Mouse (Mus musculus): ENCODE data around the gene Fscn2. TPM values are rescaled to one million over a fixed set of nuclear protein-coding genes. Genes with fewer than 3 reads are reported as not detected.
"Not testable (repeated sequence)": the region's sequence is repeated elsewhere in the genome, so short reads cannot be mapped to it uniquely, and the experiment has no call there.

The Fscn2 gene
- total and polyA plus RNA-seq, 2 experiments from 2014 or later: 1.9 to 9.0 TPM

DNA sequence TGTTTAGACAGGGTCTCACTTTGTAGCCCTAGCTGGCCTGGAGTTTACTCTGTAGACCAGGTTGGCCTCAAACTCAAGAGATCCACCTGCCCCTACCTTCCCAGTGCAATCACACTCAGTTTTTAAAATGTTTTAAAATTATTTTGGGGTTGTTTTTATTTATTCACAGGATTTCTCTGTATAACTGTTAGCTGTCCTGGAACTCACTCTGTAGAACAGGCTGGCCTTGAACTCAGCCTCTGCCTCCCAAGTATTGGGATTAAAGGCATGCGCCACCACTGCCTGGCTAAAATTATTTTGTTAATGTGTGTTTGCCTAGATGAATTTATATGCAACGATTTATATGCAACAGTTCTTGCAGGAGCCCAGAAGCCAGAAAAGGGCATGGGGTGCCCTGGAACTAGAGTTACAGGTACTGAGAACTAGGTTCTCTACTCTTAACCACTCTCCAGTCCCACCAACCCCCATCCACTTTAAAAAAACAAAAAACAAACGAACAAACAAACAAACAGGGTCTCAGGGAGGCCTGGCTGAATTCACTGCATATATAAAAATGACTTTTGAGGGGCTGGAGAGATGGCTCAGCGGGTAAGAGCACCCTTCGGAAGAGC is 16.9 kb upstream of the Fscn2 start:
- Histone ChIP-seq H3K9ac (replicated peaks; ENCODE audit: low read length) (no peak overlapping the region), H3K27me3 (ENCODE audit: insufficient read depth, low read length) (no peaks in the 10 kb centered on the region), H3K4me3 (ENCODE audit: low read length) (peak overlapping the region; percentile 35; the same call in 1 of the 2 replicates), H3K9me3 (ENCODE audit: low read length) (no peaks in the 10 kb centered on the region), H3K27ac (no peak overlapping the region), H3K4me2 (ENCODE audit: low read depth, low read length) (peak overlapping the region; percentile 74), H3K4me1 (ENCODE audit: insufficient read depth, low read length) (peaks cover 8% of the 10 kb centered on the region), H3K36me3 (ENCODE audit: insufficient read depth, low read length) (peaks cover 14% of the 10 kb centered on the region)
- DNase-seq (ENCODE audit: low spot score) (no peak), ATAC-seq (no peak)
- WGBS: 49% methylated on average over 5 of the region's 5 CpGs
- TF ChIP-seq CTCF (IDR thresholded peaks at IDR 0.05; ENCODE audit: low read depth): no peak

DNA sequence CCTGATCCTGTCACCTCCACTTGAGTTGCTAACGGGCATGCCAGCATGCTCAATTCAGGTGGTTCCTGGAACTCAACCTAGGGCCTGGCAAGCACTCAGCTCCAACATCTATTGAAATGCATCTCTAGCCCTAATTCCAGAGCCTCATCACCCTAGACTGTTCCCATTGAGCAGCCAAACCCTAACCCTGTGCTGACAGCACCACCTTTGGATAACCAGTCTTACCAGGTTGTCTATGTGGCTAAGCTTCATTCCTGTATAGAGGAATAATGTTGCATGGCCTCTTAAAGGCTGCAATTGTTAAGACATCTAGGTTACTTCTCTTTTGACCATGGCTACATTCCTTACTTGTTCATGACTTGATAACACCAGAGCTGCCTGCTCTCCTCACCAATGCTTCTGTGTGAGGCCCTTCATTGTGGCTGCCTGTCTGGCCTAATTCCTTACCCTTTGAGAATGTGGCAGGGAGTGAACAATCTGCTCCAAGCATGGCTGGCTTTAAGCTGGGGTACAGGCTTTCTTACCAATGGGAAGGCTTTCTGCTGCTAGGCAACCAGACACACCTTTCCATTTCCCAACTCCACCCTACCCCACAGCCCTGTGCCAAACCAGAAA is 16.2 kb upstream of the Fscn2 start:
- H3K27ac ChIP-seq: no peak overlapping the region
- H3K4me3 ChIP-seq (ENCODE audit: low read length): peak overlapping the region; percentile 35
- no peak for TF ChIP-seq CTCF (IDR thresholded peaks at IDR 0.05; ENCODE audit: low read depth)
- DNase-seq (ENCODE audit: low spot score): peak; percentile 6
- no peak for ATAC-seq
- WGBS: 26% methylated on average over 1 of the region's 1 CpGs
- H3K4me1 ChIP-seq (ENCODE audit: insufficient read depth, low read length): peaks cover 11% of the 10 kb centered on the region
- no peaks in the 10 kb centered on the region for H3K9me3 ChIP-seq (ENCODE audit: low read length)
- peak overlapping the region; percentile 74 for H3K4me2 ChIP-seq (ENCODE audit: low read depth, low read length)
- H3K36me3 ChIP-seq (ENCODE audit: insufficient read depth, low read length): peaks cover 14% of the 10 kb centered on the region
- H3K9ac ChIP-seq (replicated peaks; ENCODE audit: low read length): peak overlapping the region; percentile 30; the same call in 1 of the 2 replicates
- no peaks in the 10 kb centered on the region for H3K27me3 ChIP-seq (ENCODE audit: insufficient read depth, low read length)

- WGBS: 52% methylated on average over 10 of the region's 13 CpGs
- Histone ChIP-seq H3K4me1 (ENCODE audit: insufficient read depth, low read length) (peaks cover 11% of the 10 kb centered on the region), H3K4me2 (ENCODE audit: low read depth, low read length) (peak overlapping the region; percentile 61), H3K9ac (replicated peaks; ENCODE audit: low read length) (peak overlapping the region; percentile 40), H3K36me3 (ENCODE audit: insufficient read depth, low read length) (peaks cover 14% of the 10 kb centered on the region), H3K4me3 (ENCODE audit: low read length) (peak overlapping the region; percentile 39)
- ATAC-seq; H3K9me3 ChIP-seq (ENCODE audit: low read length); H3K27ac ChIP-seq; H3K27me3 ChIP-seq (ENCODE audit: insufficient read depth, low read length): not testable (repeated sequence)
- peak; percentile 1 for DNase-seq (ENCODE audit: low spot score)
Observed at GRCm38 (mm10) chr11:120346383-120347034, 14.8 kb upstream of the Fscn2 start.

- peak overlapping the region; percentile 99 for H3K4me3 ChIP-seq (ENCODE audit: low read length)
- H3K4me1 ChIP-seq (ENCODE audit: insufficient read depth, low read length): peaks cover 11% of the 10 kb centered on the region
- ATAC-seq (no peak), DNase-seq (ENCODE audit: low spot score) (peak; percentile 16)
- no peak for TF ChIP-seq CTCF (IDR thresholded peaks at IDR 0.05; ENCODE audit: low read depth)
- H3K9me3 ChIP-seq (ENCODE audit: low read length): no peaks in the 10 kb centered on the region
- H3K27me3 ChIP-seq (ENCODE audit: insufficient read depth, low read length): no peaks in the 10 kb centered on the region
- H3K36me3 ChIP-seq (ENCODE audit: insufficient read depth, low read length): peaks cover 14% of the 10 kb centered on the region
- WGBS: under 1% methylated on average over 10 of the region's 10 CpGs
- H3K9ac ChIP-seq (replicated peaks; ENCODE audit: low read length): peak overlapping the region; percentile 100
- H3K4me2 ChIP-seq (ENCODE audit: low read depth, low read length): peak overlapping the region; percentile 73
- H3K27ac ChIP-seq: peak overlapping the region; percentile 100; the same call in 1 of the 2 replicates
Observed at GRCm38 (mm10) chr11:120347301-120347700, 14.0 kb upstream of the Fscn2 start.

DNA sequence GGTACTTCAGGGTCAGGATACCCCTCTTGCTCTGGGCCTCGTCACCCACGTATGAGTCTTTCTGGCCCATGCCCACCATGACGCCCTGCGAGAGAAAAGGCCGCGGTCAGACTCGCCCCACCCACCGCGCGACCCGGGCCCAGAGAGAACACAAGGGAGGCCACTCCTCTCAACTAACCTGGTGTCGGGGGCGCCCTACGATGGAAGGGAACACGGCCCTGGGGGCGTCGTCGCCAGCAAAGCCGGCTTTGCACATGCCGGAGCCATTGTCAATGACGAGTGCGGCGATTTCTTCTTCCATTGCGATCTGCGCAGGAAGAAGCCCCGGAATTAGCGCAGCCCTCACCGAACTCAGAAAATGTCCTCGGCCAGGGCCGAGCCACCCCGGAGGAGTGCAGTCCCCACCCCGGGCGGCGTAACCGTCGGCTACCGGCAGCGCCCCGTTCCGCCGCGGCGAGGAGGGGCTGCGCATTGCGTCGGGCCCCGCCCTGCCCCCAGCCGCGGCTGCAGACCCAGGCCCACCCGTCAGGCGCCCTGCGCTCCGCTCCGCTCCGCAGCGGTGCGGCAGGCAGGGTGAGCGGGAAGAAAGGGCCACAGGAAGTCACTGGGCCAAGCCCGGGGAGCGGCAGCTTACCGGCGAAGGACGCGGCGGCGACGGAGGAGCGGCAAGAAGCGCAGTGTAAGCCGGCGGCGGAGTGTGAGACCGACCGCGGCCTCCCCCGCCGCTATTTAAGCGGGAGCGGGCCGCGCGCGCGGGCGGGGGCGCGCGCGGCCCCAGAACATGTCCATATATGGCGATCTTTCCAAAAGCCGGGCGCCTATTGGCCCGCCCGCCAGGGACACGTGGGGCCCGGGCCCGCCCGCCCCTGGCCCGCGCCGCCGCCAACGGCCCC is 13.3 kb upstream of the Fscn2 start, which contains the start of gene Actg1:
Actg1 (minus strand) TSS at position 752 of the 893 bp plus-strand sequence.
- peak; percentile 86 for ATAC-seq
- Histone ChIP-seq H3K9me3 (ENCODE audit: low read length) (no peaks in the 10 kb centered on the region), H3K9ac (replicated peaks; ENCODE audit: low read length) (peak within 1 kb of the TSS; percentile 100), H3K27ac (peak within 1 kb of the TSS; percentile 100), H3K27me3 (ENCODE audit: insufficient read depth, low read length) (no peaks in the 10 kb centered on the region), H3K4me3 (ENCODE audit: low read length) (peak within 1 kb of the TSS; percentile 99), H3K36me3 (ENCODE audit: insufficient read depth, low read length) (peaks cover 14% of the 10 kb centered on the region), H3K4me2 (ENCODE audit: low read depth, low read length) (peak within 1 kb of the TSS; percentile 97), H3K4me1 (ENCODE audit: insufficient read depth, low read length) (peaks cover 16% of the 10 kb centered on the region)
- no peak for TF ChIP-seq CTCF (IDR thresholded peaks at IDR 0.05; ENCODE audit: low read depth)
- peak; percentile 97 for DNase-seq (ENCODE audit: low spot score)
- 4% methylated on average over 94 of the region's 103 CpGs for WGBS

DNA sequence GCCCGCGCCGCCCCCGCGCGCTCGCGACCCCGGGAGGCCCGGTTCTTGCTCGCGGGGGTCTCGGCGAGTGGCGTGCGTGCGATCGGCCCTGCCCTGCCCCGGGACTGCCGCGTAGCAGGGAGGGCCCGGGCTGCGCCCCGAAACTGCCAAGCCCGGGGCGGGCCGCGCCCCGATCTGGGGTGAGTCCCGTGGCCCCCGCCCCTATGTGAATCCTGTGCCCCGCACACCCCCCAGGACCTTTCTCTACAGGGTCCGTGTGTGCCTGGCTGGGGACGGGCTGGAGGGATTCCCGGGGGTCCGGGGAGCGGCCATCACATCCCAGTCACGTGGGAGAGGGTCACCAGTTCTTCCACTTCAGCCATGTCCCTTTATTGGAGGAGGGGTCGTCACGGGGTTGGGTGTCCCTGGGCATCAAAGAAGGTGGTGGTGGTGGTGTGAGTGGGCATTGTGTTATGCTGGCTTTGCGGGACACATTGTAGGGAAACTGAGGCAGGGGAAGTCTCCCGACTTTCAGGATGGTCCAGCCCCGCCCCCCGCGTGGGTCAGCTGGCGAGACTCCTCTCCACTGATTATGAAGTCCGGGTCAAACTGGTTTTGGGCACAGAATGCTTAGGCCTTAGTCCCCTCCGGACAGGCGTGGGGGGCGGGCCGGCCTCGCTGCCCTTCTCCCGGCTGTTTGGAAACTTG is 12.5 kb upstream of the Fscn2 start:
- no peaks in the 10 kb centered on the region for H3K9me3 ChIP-seq (ENCODE audit: low read length)
- 3% methylated on average over 48 of the region's 53 CpGs for WGBS
- DNase-seq (ENCODE audit: low spot score) (peak; percentile 77), ATAC-seq (peak; percentile 61)
- H3K36me3 ChIP-seq (ENCODE audit: insufficient read depth, low read length): peaks cover 14% of the 10 kb centered on the region
- H3K9ac ChIP-seq (replicated peaks; ENCODE audit: low read length): peak overlapping the region; percentile 100
- peak overlapping the region; percentile 97 for H3K4me2 ChIP-seq (ENCODE audit: low read depth, low read length)
- H3K4me3 ChIP-seq (ENCODE audit: low read length): peak overlapping the region; percentile 99
- no peaks in the 10 kb centered on the region for H3K27me3 ChIP-seq (ENCODE audit: insufficient read depth, low read length)
- peaks cover 19% of the 10 kb centered on the region for H3K4me1 ChIP-seq (ENCODE audit: insufficient read depth, low read length)
- peak overlapping the region; percentile 100 for H3K27ac ChIP-seq
- no peak for TF ChIP-seq CTCF (IDR thresholded peaks at IDR 0.05; ENCODE audit: low read depth)

Measured in hindbrain, postnatal 0 days (tissue).